Mouse (Mus musculus) midbrain, postnatal 0 days (tissue): ENCODE data around the gene Slc44a1. TPM values are rescaled to one million over a fixed set of nuclear protein-coding genes. Genes with fewer than 3 reads are reported as not detected.

ENCODE experiments used
- ATAC-seq: fragments of 200-750 bp; cut with Nextera tagmentation; 2 replicates; pipeline ENCODE4 v1.8.0; 2017; ENCODE audit warnings: moderate number of reproducible peaks, mild to moderate bottlenecking, moderate TSS enrichment, moderate library complexity; ENCODE audit not compliant: low FRiP score
- DNase-seq: peaks from one replicate; pipeline ENCODE4 v3.0.0-alpha.2; 2015; ENCODE audit warnings: low spot score
- H3K27ac ChIP-seq: fragments of 300-500 bp; sonication (generic); 2 replicates; pipeline ENCODE4 v1.5.1; 2014; ENCODE audit warnings: low read depth, mild to moderate bottlenecking, low read length, mixed read lengths
- H3K27me3 ChIP-seq: fragments of 300-500 bp; sonication (generic); 2 replicates; pipeline ENCODE4 v1.6.1; 2014; ENCODE audit warnings: low read length, control low read depth, mixed read lengths; ENCODE audit not compliant: insufficient read depth
- H3K36me3 ChIP-seq: fragments of 300-500 bp; sonication (generic); 2 replicates; pipeline ENCODE4 v1.6.1; 2014; ENCODE audit warnings: low read length, control low read depth, mixed read lengths; ENCODE audit not compliant: insufficient read depth
- H3K4me1 ChIP-seq: fragments of 300-500 bp; sonication (generic); 2 replicates; pipeline ENCODE4 v1.6.1; 2014; ENCODE audit warnings: mild to moderate bottlenecking, control low read depth, antibody characterized with exemption, low read length, mixed read lengths; ENCODE audit not compliant: insufficient read depth
- H3K4me2 ChIP-seq: fragments of 300-500 bp; sonication (generic); 2 replicates; pipeline ENCODE4 v1.6.1; 2014; ENCODE audit warnings: low read depth, mild to moderate bottlenecking, low read length, mixed read lengths; ENCODE audit not compliant: poor library complexity, severe bottlenecking
- H3K4me3 ChIP-seq: fragments of 300-500 bp; sonication (generic); 2 replicates; pipeline ENCODE4 v1.5.1; 2014; ENCODE audit warnings: low read depth, mild to moderate bottlenecking, low read length, moderate library complexity
- H3K9ac ChIP-seq: fragments of 300-500 bp; sonication (generic); replicated peaks from 2 replicates; pipeline ENCODE4 v1.6.1; 2014; ENCODE audit warnings: mild to moderate bottlenecking, low read length, moderate library complexity, mixed read lengths; ENCODE audit not compliant: poor library complexity, severe bottlenecking
- H3K9me3 ChIP-seq: fragments of 300-500 bp; sonication (generic); 2 replicates; pipeline ENCODE4 v1.6.1; 2016; ENCODE audit warnings: low read length, control low read depth
- CTCF ChIP-seq: IDR thresholded peaks from 2 replicates; pipeline ENCODE4 v1.5.1; 2016; ENCODE audit warnings: antibody characterized with exemption, mild to moderate bottlenecking
- WGBS: fragments of 180-500 bp; shearing (Covaris S2); extraction: QIAGEN DNeasy Blood & Tissue Kit; methylation state at CpG from one replicate; pipeline ENCODE4 v1.1.7; 2014; 5-methylcytosine and 5-hydroxymethylcytosine counted together
- polyA plus RNA-seq: library from polyadenylated mRNA; unstranded; fragments of >200 nt; fragmentation: Nextera tagmentation; extraction: Ambion mirVana; gene quantifications from 2 replicates; pipeline ENCODE4 v1.2.1, GENCODE M21; 2015
- total RNA-seq: library from RNA; depleted of rRNA; stranded (reverse); fragments of >200 nt; gene quantifications from 2 replicates; pipeline ENCODE4 v1.2.3, GENCODE M21; 2014

The Slc44a1 gene
- total and polyA plus RNA-seq, 2 experiments from 2014 or later: 8.6 to 24.2 TPM

GRCm38 (mm10) chr4:53410752-53411151 lies 29.5 kb upstream of the Slc44a1 start:
- no peak overlapping the region for H3K27ac ChIP-seq

GRCm38 (mm10) chr4:53411958-53412870 lies 28.0 kb upstream of the Slc44a1 start:
- Histone ChIP-seq H3K4me2 (no peak overlapping the region), H3K27ac (no peak overlapping the region), H3K36me3 (no peaks in the 10 kb centered on the region), H3K9ac (no peak overlapping the region), H3K27me3 (no peaks in the 10 kb centered on the region), H3K4me1 (no peaks in the 10 kb centered on the region), H3K4me3 (no peak overlapping the region), H3K9me3 (no peaks in the 10 kb centered on the region)
- no peak for DNase-seq
- WGBS: 85% methylated on average over 9 of the region's 9 CpGs
- no peak for ATAC-seq
- TF ChIP-seq CTCF: no peak

More at GRCm38 (mm10) chr4:53410752-53411151, 29.5 kb upstream of the Slc44a1 start:
- DNase-seq (no peak), ATAC-seq (no peak)
- Histone ChIP-seq H3K4me2 (no peak overlapping the region), H3K36me3 (no peaks in the 10 kb centered on the region), H3K9me3 (no peaks in the 10 kb centered on the region), H3K27me3 (no peaks in the 10 kb centered on the region), H3K4me3 (no peak overlapping the region), H3K4me1 (no peaks in the 10 kb centered on the region), H3K9ac (no peak overlapping the region)
- TF ChIP-seq CTCF: no peak
- WGBS: 87% methylated on average over 5 of the region's 5 CpGs

GRCm38 (mm10) chr4:53412991-53413390 lies 27.2 kb upstream of the Slc44a1 start:
- Histone ChIP-seq H3K27ac (no peak overlapping the region), H3K36me3 (no peaks in the 10 kb centered on the region), H3K9me3 (no peaks in the 10 kb centered on the region), H3K4me3 (no peak overlapping the region), H3K9ac (no peak overlapping the region), H3K4me2 (no peak overlapping the region), H3K27me3 (no peaks in the 10 kb centered on the region), H3K4me1 (no peaks in the 10 kb centered on the region)
- ATAC-seq (no peak), DNase-seq (no peak)
- 82% methylated on average over 6 of the region's 6 CpGs for whole genome bisulfite sequencing
- TF ChIP-seq CTCF: no peak

GRCm38 (mm10) chr4:53414031-53414797 lies 26.0 kb upstream of the Slc44a1 start:
- ATAC-seq (no peak), DNase-seq (no peak)
- Histone ChIP-seq H3K27ac (no peak overlapping the region), H3K27me3 (no peaks in the 10 kb centered on the region), H3K9ac (no peak overlapping the region), H3K4me2 (no peak overlapping the region), H3K9me3 (no peaks in the 10 kb centered on the region), H3K4me1 (no peaks in the 10 kb centered on the region), H3K36me3 (no peaks in the 10 kb centered on the region), H3K4me3 (no peak overlapping the region)
- TF ChIP-seq CTCF: no peak
- 80% methylated on average over 9 of the region's 9 CpGs for WGBS

- H3K4me1 ChIP-seq: no peaks in the 10 kb centered on the region
- no peak for ATAC-seq
- no peak overlapping the region for H3K4me2 ChIP-seq
- no peaks in the 10 kb centered on the region for H3K27me3 ChIP-seq
- H3K27ac ChIP-seq: no peak overlapping the region
- no peak for TF ChIP-seq CTCF
- WGBS: 80% methylated on average over 9 of the region's 10 CpGs
- no peak for DNase-seq
- no peak overlapping the region for H3K4me3 ChIP-seq
- no peaks in the 10 kb centered on the region for H3K36me3 ChIP-seq
- no peaks in the 10 kb centered on the region for H3K9me3 ChIP-seq
- H3K9ac ChIP-seq: no peak overlapping the region
Measured at GRCm38 (mm10) chr4:53415873-53416637, 24.2 kb upstream of the Slc44a1 start.
